Mouse (Mus musculus): ENCODE measurements at regions not wholly inside any gene's neighbourhood (a gene's known extent, or its start where the extent isn't known, plus 50 kb on each side); places are given as distances from the start of the nearest gene placed in this dataset.
"Not testable (repeated sequence)": the region's sequence is repeated elsewhere in the genome, so short reads cannot be mapped to it uniquely, and the experiment has no call there.

- TF ChIP-seq CTCF (IDR thresholded peaks at IDR 0.05; ENCODE audit: borderline replicate concordance, insufficient read depth, low read depth, low read length); POLR2A (IDR thresholded peaks at IDR 0.05; ENCODE audit: borderline replicate concordance, insufficient read depth, low read length): not testable (repeated sequence)
Measured at GRCm38 (mm10) chr4:3342696-3343095, 157.5 kb upstream of the Vmn1r3 start.

All from cerebellum, adult 2 months (tissue).